Mouse (Mus musculus) hindlimb bud, embryonic 11.5 days (tissue): ENCODE results near the gene Cyp4x1.

ENCODE experiments used
- DNase-seq: peaks from one replicate; pipeline ENCODE4 v3.0.0-alpha.2; 2012; ENCODE audit warnings: low read depth, low spot score; ENCODE audit errors: extremely low spot score

Gene Cyp4x1

DNA sequence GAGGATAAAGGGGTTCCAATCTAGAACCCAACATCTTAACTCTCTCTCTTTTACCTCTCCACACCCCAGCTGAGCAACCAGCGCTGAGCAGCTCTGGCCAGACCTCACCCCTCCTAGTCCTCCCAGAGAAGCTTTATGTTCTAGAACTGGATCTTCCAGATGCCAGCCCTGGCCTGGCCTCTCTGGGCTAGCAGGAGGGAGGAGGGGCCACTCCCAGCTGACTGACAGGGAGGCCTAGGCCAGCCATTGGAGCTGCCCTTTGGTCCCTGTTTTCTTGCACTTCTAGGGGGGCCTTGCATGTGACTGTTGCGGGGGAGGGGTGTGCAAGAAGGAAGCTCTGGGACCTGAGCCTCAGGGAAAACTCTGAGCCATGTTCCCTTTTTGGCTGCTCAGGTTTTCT lies 43.5 kb downstream of the Cyp4x1 start:
- DNase-seq: no peak

GRCm38 (mm10) chr4:115088611-115089338 lies 45.3 kb downstream of the Cyp4x1 start, which contains the start of gene Pdzk1ip1:
Gene Pdzk1ip1 (plus strand): TSS chr4:115088708.
- no peak for DNase-seq

- DNase-seq: no peak
Measured at GRCm38 (mm10) chr4:115086763-115087415, 47.2 kb downstream of the Cyp4x1 start.

DNA sequence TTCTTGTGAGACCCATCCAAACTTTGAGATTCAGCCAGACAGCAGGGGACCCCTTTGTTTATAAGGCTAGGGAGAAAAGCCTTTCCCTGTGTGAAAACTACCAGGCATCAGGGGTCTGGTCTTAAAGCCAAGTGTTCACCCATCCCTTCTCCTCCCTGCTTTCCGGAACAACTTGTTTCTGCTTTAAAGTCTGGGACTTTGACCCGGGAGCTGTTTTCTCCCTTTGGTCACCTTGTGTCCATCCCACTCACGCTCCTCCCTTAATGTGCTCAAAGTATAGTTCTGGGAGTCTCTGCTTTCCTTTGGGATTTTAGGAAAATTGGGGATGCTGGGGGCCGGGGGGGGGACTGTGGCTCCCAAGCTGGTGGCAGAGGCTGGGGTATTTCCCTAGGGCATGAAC lies 47.8 kb downstream of the Cyp4x1 start:
- DNase-seq: no peak

GRCm38 (mm10) chr4:115085522-115086095 lies 48.5 kb downstream of the Cyp4x1 start:
- DNase-seq: no peak

- DNase-seq: no peak
Measured at GRCm38 (mm10) chr4:115083031-115083430, 51.0 kb downstream of the Cyp4x1 start.

DNA sequence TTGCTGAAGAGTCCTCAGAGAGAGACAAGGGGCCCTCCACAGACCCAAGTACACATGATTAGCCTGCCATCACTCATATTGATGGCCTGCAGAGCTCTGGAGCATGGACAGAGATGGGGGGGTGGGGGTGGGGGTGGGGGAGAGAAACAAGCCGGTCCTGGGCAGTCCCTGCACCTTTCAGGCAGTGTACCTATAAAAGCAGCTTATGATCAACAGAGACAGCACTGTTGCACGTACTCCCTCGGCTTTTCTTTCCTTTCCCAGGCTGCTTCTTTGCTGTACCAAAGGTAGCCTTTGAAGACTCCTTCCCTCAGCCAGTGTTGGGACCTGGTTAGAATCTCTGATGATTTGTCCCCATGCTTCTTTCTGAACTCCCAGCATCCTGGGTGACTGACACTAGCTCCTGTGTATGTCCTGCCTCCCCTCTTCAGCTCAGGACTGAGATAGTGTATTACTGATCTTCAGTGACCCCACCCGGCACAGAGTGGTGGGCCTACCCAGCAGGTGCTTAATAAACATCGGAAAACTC lies 54.2 kb downstream of the Cyp4x1 start:
- no peak for DNase-seq

- no peak for DNase-seq
Measured at GRCm38 (mm10) chr4:115078892-115079820, 54.9 kb downstream of the Cyp4x1 start.

- DNase-seq: no peak
Measured at GRCm38 (mm10) chr4:115075204-115075915, 58.7 kb downstream of the Cyp4x1 start.

DNA sequence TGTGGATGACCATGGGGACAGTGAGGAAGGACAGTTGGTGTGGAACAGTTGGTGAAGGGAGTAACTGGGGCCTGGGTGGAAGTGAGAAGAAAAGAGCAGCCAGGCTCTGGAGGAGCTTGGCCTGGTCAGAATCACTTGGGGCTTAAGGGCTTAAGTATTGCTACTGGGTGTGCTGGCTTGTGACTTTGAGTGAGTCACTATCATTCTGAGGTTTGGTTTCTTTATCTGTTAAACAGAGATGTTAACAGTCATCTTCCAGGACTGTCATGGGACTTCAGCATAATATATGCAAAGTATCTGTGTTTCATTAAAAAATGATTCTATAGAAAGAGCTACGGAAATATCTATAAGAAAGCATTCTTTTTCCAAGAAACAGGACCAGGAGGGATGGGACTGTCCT lies 59.3 kb downstream of the Cyp4x1 start:
- DNase-seq: no peak

- no peak for DNase-seq
Measured at GRCm38 (mm10) chr4:115071668-115072067, 62.4 kb downstream of the Cyp4x1 start.

DNA sequence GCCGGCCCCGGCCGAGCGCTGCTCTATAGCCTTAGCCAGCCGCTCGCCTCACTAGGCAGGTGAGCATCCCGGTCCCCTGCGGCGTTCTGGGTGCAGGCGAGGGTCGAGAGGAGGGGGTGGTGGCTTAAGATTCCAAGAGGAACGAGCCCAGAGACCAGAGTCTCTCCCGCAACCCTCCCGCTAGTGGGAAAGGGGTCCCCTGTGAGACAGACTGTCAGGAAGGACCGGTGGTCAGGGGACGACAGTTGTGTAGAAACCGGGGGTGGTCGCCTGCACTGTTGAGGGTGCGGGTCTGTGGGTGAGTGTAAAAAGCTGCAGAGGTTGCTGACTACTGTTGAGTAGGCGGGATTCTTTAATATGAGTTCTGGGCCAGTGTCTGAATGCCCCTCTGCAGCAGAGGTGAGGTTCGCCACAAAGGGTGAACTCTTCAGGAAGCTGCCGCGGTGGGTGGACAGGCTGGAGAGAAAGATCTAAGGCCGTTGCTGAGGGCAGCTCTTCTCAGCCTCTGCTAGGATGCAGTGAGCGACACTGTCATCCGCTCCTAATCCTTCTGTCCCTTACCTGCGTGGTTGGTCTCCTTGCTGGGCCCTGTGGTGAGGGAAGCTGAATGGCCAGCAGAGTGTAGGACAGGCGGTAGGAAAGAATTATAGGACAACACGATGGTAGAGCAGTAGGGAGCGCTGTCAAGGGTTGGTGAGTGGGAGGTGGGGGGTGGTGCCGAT lies 70.4 kb downstream of the Cyp4x1 start:
- no peak for DNase-seq

DNA sequence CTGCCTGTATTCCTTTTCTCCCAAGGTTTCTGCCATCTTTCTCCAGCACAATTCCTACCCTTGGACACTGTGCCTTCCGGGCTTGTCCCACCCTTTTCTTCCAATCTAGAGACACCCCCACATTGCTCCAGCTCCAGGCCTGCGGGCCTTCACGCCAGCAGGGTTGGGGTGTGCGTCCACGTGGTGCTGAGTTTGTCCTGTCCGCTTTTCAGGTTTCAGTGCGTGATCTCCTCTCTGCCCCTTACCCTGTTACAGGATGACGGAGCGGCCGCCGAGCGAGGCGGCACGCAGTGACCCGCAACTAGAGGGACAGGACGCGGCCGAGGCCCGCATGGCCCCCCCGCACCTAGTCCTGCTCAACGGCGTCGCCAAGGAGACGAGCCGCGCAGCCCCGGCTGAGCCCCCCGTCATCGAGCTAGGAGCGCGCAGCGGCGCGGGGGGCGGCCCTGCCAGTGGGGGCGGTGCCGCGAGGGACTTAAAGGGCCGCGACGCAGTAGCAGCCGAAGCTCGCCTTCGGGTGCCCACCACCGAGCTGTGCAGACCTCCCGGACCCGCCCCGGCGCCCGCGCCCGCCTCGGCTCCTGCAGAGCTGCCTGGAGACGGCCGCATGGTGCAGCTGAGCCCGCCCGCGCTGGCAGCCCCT lies 71.1 kb downstream of the Cyp4x1 start:
- no peak for DNase-seq

DNA sequence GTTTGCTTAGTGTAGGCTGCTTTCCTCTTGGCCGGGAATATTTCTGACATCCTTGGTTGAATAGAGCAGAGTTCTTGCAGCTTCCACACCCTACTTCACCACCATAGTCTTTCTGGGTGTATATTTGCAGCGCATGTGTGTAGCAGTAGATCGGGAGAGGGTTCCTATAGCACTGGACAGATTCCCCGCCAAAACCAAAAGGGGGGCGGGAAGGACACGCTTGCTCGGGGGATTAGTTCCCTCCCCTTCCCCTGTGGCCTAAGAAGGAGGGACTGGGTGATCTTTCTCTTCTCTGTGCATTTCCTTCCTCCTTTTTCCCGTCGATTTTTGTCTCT lies 71.6 kb downstream of the Cyp4x1 start:
- no peak for DNase-seq

GRCm38 (mm10) chr4:115060753-115061152 lies 73.3 kb downstream of the Cyp4x1 start:
- DNase-seq: no peak

GRCm38 (mm10) chr4:115059871-115060270 lies 74.2 kb downstream of the Cyp4x1 start:
- DNase-seq: no peak

DNA sequence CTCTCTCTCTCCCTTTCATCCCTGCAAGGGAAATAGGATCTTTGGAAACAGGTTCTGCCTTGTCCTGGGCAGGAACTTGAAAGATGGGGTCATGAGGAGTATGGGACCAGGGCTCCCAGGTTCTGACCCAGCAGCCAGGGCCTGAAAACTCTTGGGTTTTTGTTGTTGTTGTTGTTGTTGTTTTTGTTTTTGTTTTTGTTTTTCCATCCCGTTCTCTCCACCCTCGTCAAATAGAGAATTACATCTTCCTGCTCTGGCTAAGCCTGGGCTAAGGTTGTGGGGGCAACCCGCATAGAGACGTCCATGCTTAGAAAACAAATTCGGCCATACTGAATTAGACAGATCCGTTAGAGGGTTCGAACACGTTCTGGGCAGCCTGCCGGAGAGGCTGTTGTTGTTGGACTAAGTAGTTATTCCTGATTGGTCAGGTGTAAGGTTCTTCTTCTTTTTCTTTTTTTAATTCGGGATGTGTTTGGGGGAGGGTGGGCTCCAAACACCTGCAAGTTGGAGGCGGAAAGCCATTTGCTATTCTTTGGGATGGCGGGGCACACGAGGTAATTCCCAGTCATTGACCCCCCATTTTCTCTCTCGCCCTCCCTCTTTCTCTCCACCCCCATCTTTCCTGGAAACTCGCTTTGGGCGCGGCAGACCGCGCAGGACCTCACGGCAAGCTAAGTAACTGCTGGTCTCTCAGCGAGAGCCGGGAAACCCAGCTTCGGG lies 75.0 kb downstream of the Cyp4x1 start:
- no peak for DNase-seq

DNA sequence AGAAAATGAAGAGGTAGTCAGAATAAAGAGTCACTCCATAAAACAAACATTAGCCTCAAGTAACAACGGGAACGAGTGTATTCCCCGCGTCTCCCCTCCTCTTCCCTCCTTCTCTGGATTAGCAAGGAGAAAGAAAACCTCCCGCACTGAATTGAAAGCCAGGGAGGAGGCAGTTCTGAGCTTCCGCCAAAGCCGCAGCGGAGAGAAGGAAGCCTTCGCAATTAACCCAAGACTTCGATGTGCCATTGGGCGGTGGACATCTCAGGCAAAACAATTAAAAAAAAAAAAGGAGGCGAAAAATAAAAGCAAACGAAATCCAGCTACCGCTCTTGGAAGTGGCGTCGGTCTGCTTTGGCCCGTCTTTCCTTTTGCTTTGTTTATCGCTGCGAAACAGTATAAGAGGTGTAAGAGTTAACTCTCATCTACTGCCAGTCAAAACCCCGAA lies 75.7 kb downstream of the Cyp4x1 start:
- no peak for DNase-seq
